Mouse (Mus musculus) liver, adult 2 months (tissue): ENCODE results near the gene Micall1.

ENCODE experiments used
- CTCF ChIP-seq: fragments of 200-500 bp; IDR thresholded peaks from 2 replicates; pipeline ENCODE4 v1.5.1; 2011; ENCODE audit warnings: low read depth, low read length, control low read depth
- POLR2A ChIP-seq: fragments of 200-500 bp; IDR thresholded peaks from 2 replicates; pipeline ENCODE4 v1.6.1; 2011; ENCODE audit warnings: low read length, control low read depth; ENCODE audit not compliant: insufficient read depth; ENCODE audit errors: extremely low read depth

GRCm38 (mm10) chr15:79185213-79185612 is 76.5 kb downstream of the Micall1 start:
- TF ChIP-seq POLR2A (no peak), CTCF (no peak)
